Mouse (Mus musculus) erythroblast, adult 5-6 weeks (primary cell): ENCODE data around the gene Tprgl. TPM values are rescaled to one million over a fixed set of nuclear protein-coding genes. Genes with fewer than 3 reads are reported as not detected.

Source experiments
- ATAC-seq: replicated peaks from 2 replicates; pipeline ENCODE4 v1.8.0; 2016; ENCODE audit warnings: moderate number of reproducible peaks, mild to moderate bottlenecking, moderate TSS enrichment, inconsistent platforms; ENCODE audit not compliant: poor library complexity, low FRiP score, severe bottlenecking
- total RNA-seq, 2 experiments: library from RNA; stranded (forward) in 1 of 2; stranded (reverse) in 1 of 2; fragments of 150-400 nt in 1 of 2; fragments of 200-764, 138-1000 nt in 1 of 2; gene quantifications; 2 replicates each; pipeline versions ENCODE4 v1.2.3 to v1.2.4; 2015 to 2017; ENCODE audit warnings: low replicate concordance in 2 of 2

The Tprgl gene
- total RNA-seq (2015; ENCODE audit: low replicate concordance) (75.2 and 117 TPM in 2 replicates), total RNA-seq (2017; ENCODE audit: low replicate concordance) (104 and 115 TPM in 2 replicates)

DNA sequence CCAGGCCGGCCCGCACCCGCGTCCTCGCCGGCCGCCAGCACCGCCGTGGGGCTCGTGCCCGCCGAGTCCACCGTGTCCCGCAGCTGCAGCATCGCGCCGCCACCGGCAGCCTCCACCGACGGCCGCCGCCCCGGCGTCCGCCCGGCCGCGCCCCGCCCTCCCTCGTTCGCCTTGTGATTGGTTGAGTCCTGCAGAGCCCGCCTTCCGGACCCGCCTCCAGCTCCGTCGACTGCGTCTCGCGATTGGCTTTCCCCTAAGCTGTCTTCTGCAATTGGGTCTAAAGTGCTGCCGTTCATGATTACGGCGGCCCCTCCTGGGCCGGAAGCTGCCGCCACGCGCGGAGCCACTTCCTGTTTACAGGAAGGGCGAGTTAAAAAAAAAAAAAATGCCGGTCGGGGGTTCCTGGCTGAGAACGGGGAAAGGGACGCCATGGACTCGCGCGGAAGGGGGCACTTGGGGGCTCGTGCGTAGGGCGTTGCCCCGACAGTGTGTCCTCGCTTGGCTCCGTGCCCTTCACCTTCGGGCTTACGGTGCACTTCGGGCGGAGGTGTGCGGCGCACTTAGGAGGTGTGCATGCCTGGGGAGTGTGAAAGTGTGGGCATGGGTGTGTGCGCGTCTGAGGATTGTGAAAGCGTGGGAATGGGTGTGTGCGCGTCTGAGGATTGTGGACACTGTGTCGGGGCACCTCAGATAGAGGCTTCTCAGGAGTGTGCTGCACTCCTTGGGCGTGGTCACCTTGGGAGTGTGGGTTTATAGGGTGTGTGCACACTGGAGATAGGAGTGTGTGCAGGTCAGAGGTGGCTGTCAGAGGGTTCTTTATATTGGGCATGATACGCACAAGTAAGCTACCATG is at the start of gene Tprgl:
TSS of gene Tprgl (minus strand) at position 129 of the 853 bp plus-strand sequence.
- peak; percentile 75 for ATAC-seq

DNA sequence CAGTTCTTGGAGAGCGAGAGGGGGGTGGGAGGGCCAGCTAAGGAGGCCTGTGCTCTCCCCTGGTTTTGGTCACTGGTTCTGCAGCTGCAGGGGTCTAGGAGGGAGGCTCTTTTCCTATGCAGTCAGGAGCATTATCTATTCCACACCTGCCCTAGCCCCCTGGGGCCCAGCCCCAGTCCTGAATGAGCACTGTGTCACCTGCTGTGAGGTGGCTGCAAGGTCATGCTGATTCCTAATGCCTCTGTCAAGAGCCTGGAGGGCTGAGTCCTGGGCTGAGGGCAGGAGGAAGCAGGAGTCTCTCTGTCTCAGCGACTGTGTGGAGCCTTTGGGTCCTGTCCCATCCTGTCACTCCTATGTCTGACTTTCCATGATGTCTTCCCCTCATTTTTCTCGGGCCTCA is 49.4 kb upstream of the Tprgl start:
- ATAC-seq, result no peak

- no peak for ATAC-seq
Observed at GRCm38 (mm10) chr4:154209054-154209453, 48.6 kb upstream of the Tprgl start.

DNA sequence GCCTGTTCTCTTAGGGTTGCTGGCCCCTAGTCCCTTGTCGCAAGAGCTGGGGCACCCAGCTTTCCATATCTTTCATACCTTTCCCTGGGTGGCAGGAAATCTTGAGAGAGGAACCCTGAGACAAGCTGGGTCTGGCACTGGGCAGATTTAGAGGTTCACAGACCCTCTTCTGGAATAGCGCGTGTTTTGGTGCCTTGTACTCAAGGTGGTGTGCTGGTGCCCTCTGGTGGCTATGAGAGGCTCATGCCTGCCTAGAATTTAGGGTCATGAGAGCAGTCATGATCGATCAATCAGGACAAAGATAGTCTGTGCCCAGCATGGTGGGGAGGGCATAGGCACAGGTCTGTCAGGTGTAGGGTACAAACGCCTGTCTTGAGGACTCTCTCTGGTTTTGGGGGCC is 46.8 kb upstream of the Tprgl start:
- ATAC-seq, result peak; percentile 57; the same call in 1 of the 2 replicates

DNA sequence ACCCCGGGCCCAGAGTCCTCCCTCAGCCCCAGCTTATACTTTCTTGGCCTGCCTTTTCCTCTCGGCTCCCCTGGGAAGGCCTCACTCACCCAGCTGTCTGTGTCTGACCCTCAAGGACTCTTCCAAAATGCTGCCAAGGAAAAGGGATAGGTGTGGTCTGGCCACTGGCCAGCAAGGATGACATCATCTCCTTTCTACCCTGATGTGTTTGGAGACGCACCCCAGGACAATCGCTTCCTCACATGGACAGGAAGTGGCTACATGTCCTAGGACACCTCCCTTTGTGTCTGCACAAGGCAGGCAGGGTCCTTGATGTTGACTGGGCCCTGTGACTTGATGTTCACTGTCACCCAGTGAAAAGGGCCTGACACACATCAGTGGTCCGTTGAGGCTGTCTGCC is 44.9 kb upstream of the Tprgl start:
- no peak for ATAC-seq

- ATAC-seq, result no peak
Observed at GRCm38 (mm10) chr4:154204532-154204931, 44.1 kb upstream of the Tprgl start.

- no peak for ATAC-seq
Observed at GRCm38 (mm10) chr4:154201511-154201910, 41.0 kb upstream of the Tprgl start.

DNA sequence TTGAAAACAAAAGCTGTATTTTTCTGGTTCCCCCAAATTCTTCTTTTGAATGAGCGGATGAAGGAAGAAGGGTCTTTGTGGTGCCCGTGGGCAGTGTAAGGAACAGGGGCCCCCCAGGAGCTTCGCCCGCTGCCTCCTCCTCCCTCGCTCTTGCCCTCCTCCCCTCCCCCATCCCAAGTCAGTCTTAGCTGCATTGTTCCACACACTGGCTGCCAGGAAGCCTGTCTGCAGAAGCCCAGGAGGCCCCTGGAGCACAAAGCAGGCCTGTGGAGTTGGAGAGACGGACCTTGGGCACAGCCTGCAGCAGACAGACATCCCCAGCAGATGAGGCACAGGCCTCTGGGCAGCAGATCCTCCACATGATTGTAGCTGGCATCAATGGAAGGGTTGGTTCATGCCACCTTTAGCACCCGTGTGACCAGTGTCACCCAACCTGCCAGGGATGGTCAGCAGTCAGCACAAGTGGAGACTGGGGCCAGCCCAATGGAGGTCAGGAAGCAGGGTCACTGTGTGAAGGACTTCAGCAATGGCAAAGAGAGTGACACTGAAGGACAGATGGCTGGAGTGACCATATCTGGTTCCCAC is 38.0 kb upstream of the Tprgl start:
- no peak for ATAC-seq

DNA sequence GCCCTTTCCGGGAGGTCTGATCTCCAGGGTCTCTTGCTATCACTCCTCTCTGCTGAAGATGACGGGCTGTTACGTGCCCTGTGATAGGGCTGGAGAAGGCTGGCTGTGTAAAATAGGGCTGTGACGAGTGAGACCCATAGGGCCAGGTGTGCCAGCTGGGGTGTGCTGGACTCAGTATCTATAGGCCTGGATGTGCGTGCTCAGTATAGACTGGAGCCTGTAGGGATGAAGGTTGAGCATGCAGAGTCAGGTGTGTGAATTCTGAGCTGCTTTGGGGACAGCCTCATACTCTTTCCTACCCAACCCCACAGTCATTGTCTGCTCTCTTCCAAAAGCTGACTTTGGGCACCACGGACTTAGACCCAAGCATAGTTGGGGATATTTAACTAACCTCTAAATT is 37.5 kb upstream of the Tprgl start:
- no peak for ATAC-seq

DNA sequence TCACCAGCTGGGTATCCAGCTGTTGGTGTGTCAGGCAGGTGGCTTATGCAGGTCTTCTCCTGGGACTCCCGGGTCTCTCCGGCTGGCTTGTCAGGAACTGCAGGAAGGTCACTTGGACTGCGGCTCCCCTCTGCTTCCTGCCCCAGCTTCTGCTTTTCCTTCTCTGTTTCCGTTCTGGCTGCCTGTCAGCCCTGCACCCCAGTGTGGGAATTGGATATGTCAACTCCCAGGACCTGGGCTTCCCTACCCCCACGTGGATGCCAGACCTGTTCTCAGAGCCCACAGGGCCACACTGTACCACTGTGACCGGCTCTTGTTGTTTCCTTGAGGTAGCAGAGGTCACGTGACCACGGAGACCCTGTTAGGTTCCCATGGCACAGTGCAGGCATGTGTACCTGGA is 28.5 kb upstream of the Tprgl start:
- ATAC-seq, result no peak

GRCm38 (mm10) chr4:154186002-154186537 is 25.6 kb upstream of the Tprgl start:
- no peak for ATAC-seq

- no peak for ATAC-seq
Observed at GRCm38 (mm10) chr4:154185001-154185400, 24.5 kb upstream of the Tprgl start.

- ATAC-seq, result no peak
Observed at GRCm38 (mm10) chr4:154183566-154183965, 23.1 kb upstream of the Tprgl start.

DNA sequence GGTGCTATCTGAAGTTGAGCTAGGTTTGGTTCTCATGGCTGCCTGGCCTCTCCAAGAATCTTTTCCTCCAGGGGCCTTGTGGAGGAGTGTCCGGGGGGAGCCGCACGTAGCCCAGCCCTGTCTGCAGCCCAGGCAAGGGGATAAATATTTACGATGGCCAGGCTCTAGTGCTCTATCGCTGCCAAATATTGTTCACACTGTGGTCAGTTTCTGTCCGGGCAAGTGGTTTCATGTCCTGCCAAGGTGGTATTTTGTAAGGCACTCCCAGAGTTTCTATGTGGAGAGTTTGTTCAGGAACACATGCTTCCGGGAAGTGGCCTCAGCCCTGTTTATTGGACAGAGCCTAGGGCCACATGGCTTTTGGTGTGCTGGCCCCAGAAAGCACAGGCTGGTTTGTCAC is 20.5 kb upstream of the Tprgl start:
- ATAC-seq, result no peak

DNA sequence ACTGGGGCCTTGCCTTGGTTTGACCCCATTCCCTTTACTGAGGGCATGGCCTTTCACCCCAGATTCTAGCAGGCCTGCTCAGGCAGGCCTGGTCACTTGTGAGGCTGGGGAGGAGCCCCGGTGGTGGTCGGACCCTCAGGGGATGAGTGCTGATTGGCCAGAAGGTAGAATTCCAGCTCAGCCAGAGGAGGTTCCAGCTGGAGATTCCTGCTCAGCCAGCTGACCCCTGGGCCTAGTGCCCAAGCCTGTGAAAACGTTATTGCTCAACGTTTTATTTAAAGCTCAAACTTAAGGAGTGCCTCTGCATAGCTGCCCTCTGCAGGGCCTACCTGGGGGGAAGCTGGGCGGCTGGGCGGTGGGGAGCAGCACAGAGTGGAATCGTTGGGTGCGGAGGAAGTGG is 16.8 kb upstream of the Tprgl start:
- no peak for ATAC-seq

GRCm38 (mm10) chr4:154171931-154172604 is 11.6 kb upstream of the Tprgl start:
- no peak for ATAC-seq

GRCm38 (mm10) chr4:154171151-154171930 is 10.9 kb upstream of the Tprgl start:
- no peak for ATAC-seq

DNA sequence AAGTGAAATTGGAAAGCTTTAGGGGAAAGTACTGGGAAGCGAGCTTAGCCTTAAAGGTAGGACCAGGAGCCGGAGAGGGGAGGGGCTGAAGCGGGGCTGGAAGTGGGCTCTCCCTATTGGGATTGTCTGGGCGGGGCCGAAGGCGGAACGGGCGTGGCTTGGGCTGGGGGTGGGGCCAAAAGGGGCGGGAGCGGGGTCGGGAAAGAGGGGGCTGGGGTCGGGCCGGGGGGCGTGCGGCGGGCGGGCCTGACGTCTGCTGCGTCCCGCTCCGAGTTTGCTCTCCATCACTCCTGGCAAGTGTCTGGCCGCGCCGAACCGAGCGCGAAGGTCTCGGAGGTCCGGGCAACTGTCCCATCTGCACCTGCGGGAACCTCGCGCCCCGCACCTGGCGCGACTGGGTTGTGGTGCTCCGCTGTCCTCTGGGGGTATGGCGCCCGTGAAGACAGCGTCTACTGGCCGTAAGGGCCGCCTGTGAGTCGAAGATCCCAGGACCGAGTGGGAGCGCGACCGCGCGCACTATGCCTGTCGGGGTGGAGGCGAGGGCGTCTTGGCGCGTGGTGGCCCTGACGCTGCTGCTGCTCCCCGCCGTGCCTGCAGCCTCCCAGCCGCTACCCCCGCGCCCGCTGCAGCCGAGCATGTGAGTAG is 10.2 kb upstream of the Tprgl start, which contains the start of gene Megf6:
TSS of gene Megf6 (plus strand) at position 225 of the 645 bp plus-strand sequence.
- ATAC-seq, result no peak

DNA sequence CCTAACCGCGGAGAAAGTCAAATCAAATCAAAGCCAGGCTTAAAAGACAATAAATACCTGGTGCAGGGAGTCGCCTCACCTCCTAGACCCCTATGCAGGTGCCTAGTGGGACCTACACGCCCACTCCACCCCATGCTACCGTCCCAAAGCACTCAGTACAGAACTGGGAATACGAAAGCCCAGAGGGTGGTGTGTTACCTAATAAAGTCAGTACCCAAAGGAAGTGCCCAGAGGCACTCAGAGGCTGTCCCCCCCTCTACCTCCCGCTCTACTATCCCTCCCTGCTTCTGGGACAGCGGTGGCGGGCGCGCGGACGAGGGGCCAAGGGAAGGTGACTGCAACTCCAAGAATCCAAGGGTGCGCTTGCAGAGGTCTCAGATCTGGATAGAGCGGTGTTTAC is 9.6 kb upstream of the Tprgl start:
- ATAC-seq, result no peak
